Mouse (Mus musculus) retina, postnatal 7 days (tissue): ENCODE data around the gene Crb2.

Experiments
- DNase-seq: peaks from one replicate; pipeline ENCODE4 v3.0.0-alpha.2; 2012; ENCODE audit warnings: low read depth, low spot score

Gene Crb2

GRCm38 (mm10) chr2:37766027-37766761 lies 9.9 kb upstream of the Crb2 start:
- no peak for DNase-seq

GRCm38 (mm10) chr2:37767080-37767547 lies 8.9 kb upstream of the Crb2 start:
- no peak for DNase-seq

- no peak for DNase-seq
These were observed 8.3 kb upstream of the Crb2 start for GRCm38 (mm10) chr2:37767739-37768138.

GRCm38 (mm10) chr2:37768903-37769302 lies 7.1 kb upstream of the Crb2 start:
- DNase-seq: no peak

- DNase-seq: no peak
These were observed 6.3 kb upstream of the Crb2 start for GRCm38 (mm10) chr2:37769793-37770192.

GRCm38 (mm10) chr2:37771618-37772285 lies 4.3 kb upstream of the Crb2 start:
- peak; percentile 83 for DNase-seq

- DNase-seq: peak; percentile 61
These were observed 1.5 kb upstream of the Crb2 start for GRCm38 (mm10) chr2:37774571-37774970.

- DNase-seq: no peak
These were observed 762 bp downstream of the Crb2 start for GRCm38 (mm10) chr2:37776611-37777411.

- no peak for DNase-seq
These were observed 2.1 kb downstream of the Crb2 start for GRCm38 (mm10) chr2:37777958-37778720.

GRCm38 (mm10) chr2:37780270-37780929 lies 4.4 kb downstream of the Crb2 start:
- peak; percentile 88 for DNase-seq

- no peak for DNase-seq
These were observed 5.4 kb downstream of the Crb2 start for GRCm38 (mm10) chr2:37781421-37781820.

GRCm38 (mm10) chr2:37782002-37782401 lies 6.0 kb downstream of the Crb2 start:
- DNase-seq: no peak

GRCm38 (mm10) chr2:37784473-37784872 lies 8.4 kb downstream of the Crb2 start:
- no peak for DNase-seq

GRCm38 (mm10) chr2:37786461-37786860 lies 10.4 kb downstream of the Crb2 start:
- DNase-seq: no peak

GRCm38 (mm10) chr2:37788176-37788962 lies 12.3 kb downstream of the Crb2 start:
- DNase-seq: no peak

GRCm38 (mm10) chr2:37789029-37789428 lies 13.0 kb downstream of the Crb2 start:
- no peak for DNase-seq

- no peak for DNase-seq
These were observed 13.9 kb downstream of the Crb2 start for GRCm38 (mm10) chr2:37789995-37790394.

- DNase-seq: no peak
These were observed 14.7 kb downstream of the Crb2 start for GRCm38 (mm10) chr2:37790738-37791137.

- DNase-seq: no peak
These were observed 15.3 kb downstream of the Crb2 start for GRCm38 (mm10) chr2:37791340-37791739.

- DNase-seq: no peak
These were observed 20.0 kb downstream of the Crb2 start for GRCm38 (mm10) chr2:37796021-37796420.
